Mouse (Mus musculus) ES-E14 (cell line): ENCODE measurements around the gene Morf4l1. TPM values are rescaled to one million over a fixed set of nuclear protein-coding genes. Genes with fewer than 3 reads are reported as not detected.
"Not testable (repeated sequence)": the region's sequence is repeated elsewhere in the genome, so short reads cannot be mapped to it uniquely, and the experiment has no call there.

Experiments
- DNase-seq: peaks from one replicate; pipeline ENCODE4 v3.0.0-alpha.2; 2013; ENCODE audit warnings: low read depth, low spot score
- H3K27ac ChIP-seq: 2 replicates; pipeline ENCODE4 v1.5.1; 2012; ENCODE audit warnings: low read depth, mild to moderate bottlenecking, low read length, moderate library complexity, mixed read lengths; ENCODE audit not compliant: poor library complexity, insufficient read depth, severe bottlenecking
- H3K36me3 ChIP-seq: 2 replicates; pipeline ENCODE4 v1.6.1; 2012; ENCODE audit warnings: mild to moderate bottlenecking, low read length, moderate library complexity, mixed read lengths; ENCODE audit not compliant: control insufficient read depth, poor library complexity, insufficient read depth, severe bottlenecking
- H3K4me1 ChIP-seq, 2 experiments: fragments of 150-350 bp in 1 of 2; sonication (generic) in 1 of 2; 2 replicates each; pipeline ENCODE4 v1.6.1; 2012; ENCODE audit warnings: low read length in 2 of 2, mild to moderate bottlenecking in 1 of 2, mixed read lengths in 1 of 2; ENCODE audit not compliant: control insufficient read depth in 2 of 2, insufficient read depth in 2 of 2, poor library complexity in 1 of 2
- H3K4me3 ChIP-seq, 2 experiments: fragments of 150-350 bp in 1 of 2; sonication (generic) in 1 of 2; 2 replicates each; pipeline ENCODE4 v1.5.1; 2012; ENCODE audit warnings: low read length in 2 of 2, low read depth in 1 of 2, mild to moderate bottlenecking in 1 of 2, mixed read lengths in 1 of 2; ENCODE audit not compliant: insufficient read depth in 1 of 2, poor library complexity in 1 of 2, severe bottlenecking in 1 of 2
- H3K9ac ChIP-seq: 2 replicates; pipeline ENCODE4 v1.6.1; 2012; ENCODE audit warnings: low read depth, mild to moderate bottlenecking, low read length, mixed read lengths; ENCODE audit not compliant: poor library complexity, insufficient read depth, severe bottlenecking
- H3K9me3 ChIP-seq: fragments of 150-350 bp; sonication (generic); 2 replicates; pipeline ENCODE4 v1.6.1; 2012; ENCODE audit warnings: low read depth, mild to moderate bottlenecking, low read length; ENCODE audit not compliant: control insufficient read depth, insufficient read depth
- CHD2 ChIP-seq: IDR thresholded peaks from 2 replicates; pipeline ENCODE4 v1.6.1; 2014; ENCODE audit warnings: mild to moderate bottlenecking, low read depth, low read length, inconsistent platforms
- HCFC1 ChIP-seq: IDR thresholded peaks from 2 replicates; pipeline ENCODE4 v1.6.1; 2012; ENCODE audit warnings: low read length, inconsistent platforms, borderline replicate concordance; ENCODE audit not compliant: insufficient read depth
- MAFK ChIP-seq: IDR thresholded peaks from 2 replicates; pipeline ENCODE4 v1.6.1; 2014; ENCODE audit warnings: mild to moderate bottlenecking, low read depth, low read length, inconsistent platforms; ENCODE audit not compliant: insufficient read depth
- ZC3H11A ChIP-seq: IDR thresholded peaks from 2 replicates; pipeline ENCODE4 v1.6.1; 2012; ENCODE audit warnings: low read depth, mild to moderate bottlenecking, inconsistent platforms, low read length, borderline replicate concordance
- ZNF384 ChIP-seq: IDR thresholded peaks from 2 replicates; pipeline ENCODE4 v1.6.1; 2012; ENCODE audit warnings: low read depth, low read length, inconsistent platforms
- in situ Hi-C, 2 experiments: fragments of 600-800 bp; cut with MboI; formaldehyde crosslinking; loops; one replicate each; pipeline ENCODE4 v1.15.1; 2025; ENCODE audit warnings: low sequenced_read_pairs in 2 of 2, inconsistent platforms in 1 of 2; ENCODE audit not compliant: unreplicated experiment in 2 of 2
- total RNA-seq: library from RNA; depleted of rRNA; stranded (reverse); fragments of 300-350 nt; gene quantifications from 2 replicates; pipeline ENCODE4 v1.2.3, GENCODE M21; 2012

Morf4l1 gene
- total RNA-seq, 1 experiment, result 201 TPM

DNA sequence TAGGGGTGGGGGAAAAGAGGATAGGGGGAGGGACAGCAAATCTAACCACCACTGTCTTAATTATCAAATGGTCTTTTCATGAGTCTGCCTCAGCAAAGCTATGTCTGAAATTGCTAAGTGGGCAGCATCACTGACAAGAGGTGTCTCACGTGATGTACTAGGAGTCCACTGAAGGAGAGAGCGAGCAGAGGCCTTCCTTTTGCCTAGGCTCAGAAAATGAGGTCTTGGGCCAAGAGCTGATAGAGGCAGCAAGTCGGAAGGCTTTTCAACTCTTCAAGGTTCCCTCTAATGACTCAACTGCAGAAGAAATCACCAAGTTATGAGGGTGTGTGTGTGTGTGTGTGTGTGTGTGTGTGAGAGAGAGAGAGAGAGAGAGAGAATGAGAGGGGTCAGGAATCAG is 30.4 kb downstream of the Morf4l1 start:
- TF ChIP-seq MAFK (no peak), ZNF384 (no peak), CHD2 (no peak), HCFC1 (no peak), ZC3H11A (no peak)
- no peak overlapping the region for H3K4me3 ChIP-seq
- H3K9ac ChIP-seq, result no peak overlapping the region
- DNase-seq, result no peak
- in situ Hi-C loops, result loop anchor here in 1 of 2 experiments (25.0 kb wide), 1 partner anchor 1622 kb away; the partner anchor contains the start of gene Gm20537
- no peak overlapping the region for H3K27ac ChIP-seq
- H3K9me3 ChIP-seq, result no peaks in the 10 kb centered on the region
- no peaks in the 10 kb centered on the region for H3K4me1 ChIP-seq
- no peaks in the 10 kb centered on the region; the same call in 1 of the 2 replicates for H3K36me3 ChIP-seq

DNA sequence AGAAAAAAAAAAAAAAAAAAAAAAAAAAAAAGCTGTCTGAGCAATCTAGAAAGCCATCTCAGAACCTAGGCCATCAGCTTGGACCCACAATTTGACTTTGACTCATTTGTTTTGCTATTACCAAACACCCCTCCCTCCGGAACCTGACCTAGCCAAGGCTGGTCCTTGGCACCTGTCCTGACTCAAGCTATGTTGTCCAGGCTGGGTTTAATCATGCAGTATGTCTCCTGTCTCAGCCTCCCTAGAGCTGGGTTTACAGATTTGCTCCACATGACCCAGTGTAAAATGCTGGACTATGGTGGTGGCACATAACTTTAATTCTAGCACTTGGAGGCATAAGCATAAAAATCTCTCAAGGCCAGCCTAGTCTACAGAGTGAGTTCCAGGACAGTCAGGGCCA is 31.6 kb downstream of the Morf4l1 start:
- Histone ChIP-seq H3K9me3 (no peaks in the 10 kb centered on the region), H3K9ac (no peak overlapping the region), H3K4me1 (no peaks in the 10 kb centered on the region), H3K27ac (no peak overlapping the region), H3K36me3 (no peaks in the 10 kb centered on the region), H3K4me3 (no peak overlapping the region)
- in situ Hi-C loops, result loop anchor here in 1 of 2 experiments (25.0 kb wide), 1 partner anchor 1621 kb away; the partner anchor contains the start of gene Gm20537
- DNase-seq, result no peak
- no peak for TF ChIP-seq CHD2
- TF ChIP-seq ZNF384, result no peak
- no peak for TF ChIP-seq MAFK
- TF ChIP-seq ZC3H11A, result no peak
- TF ChIP-seq HCFC1, result no peak

DNA sequence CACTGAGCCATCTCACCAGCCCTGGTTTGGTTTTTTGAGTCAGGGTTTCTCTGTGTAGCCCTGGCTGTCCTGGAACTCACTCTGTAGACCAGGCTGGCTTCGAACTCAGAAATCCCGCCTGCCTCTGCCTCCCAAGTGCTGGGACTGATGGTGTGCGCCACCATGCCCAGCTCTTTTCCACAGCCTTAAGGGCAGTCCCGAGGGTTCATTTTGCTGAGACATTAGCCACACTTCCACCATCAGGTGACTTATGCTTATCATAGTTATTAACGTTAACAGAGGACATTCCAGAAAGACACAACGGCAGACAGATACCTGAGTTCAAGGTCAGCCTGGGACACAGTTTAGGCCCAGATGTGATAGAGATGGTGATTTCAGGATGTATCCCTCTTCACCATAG is 32.6 kb downstream of the Morf4l1 start:
- in situ Hi-C loops, result loop anchor here in 1 of 2 experiments (25.0 kb wide), 1 partner anchor 1620 kb away; the partner anchor contains the start of gene Gm20537
- not testable (repeated sequence) for H3K9ac ChIP-seq, H3K9me3 ChIP-seq, H3K4me3 ChIP-seq, DNase-seq, H3K4me1 ChIP-seq, H3K27ac ChIP-seq, H3K36me3 ChIP-seq

DNA sequence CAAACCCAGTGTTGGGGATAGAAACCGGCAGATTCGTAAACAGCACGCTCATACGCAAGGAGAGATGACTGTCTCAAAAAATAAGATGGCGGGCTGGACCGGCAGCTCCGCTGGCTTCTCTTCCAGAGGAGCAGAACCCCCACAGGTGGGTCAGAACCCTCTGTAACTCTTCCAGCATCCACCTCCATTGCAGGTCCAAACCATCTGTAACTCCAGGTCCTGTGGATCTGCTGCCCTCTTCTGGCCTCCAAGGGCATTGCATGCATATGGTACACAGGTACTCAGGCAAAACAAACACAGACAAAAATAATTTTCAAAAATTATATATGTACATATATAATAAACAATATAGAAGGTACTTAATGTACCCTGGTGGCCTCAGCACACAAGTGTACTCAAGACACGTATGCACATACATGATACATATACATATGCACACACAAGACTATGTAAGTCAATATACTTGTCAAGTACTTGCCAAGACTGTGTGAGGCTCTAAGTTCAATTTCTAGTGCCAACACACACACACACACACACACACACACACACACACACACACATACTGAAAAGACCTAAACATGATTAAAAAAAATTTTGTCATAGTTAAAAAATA is 37.6 kb downstream of the Morf4l1 start:
- in situ Hi-C loops, result loop anchor here in 1 of 2 experiments (25.0 kb wide), 1 partner anchor 1615 kb away; the partner anchor contains the start of gene Gm20537

More for the DNA sequence above, 37.6 kb downstream of the Morf4l1 start:
- Histone ChIP-seq H3K4me1 (no peaks in the 10 kb centered on the region), H3K36me3 (no peaks in the 10 kb centered on the region), H3K9me3 (no peaks in the 10 kb centered on the region), H3K9ac (0 out of 2 replicates have a peak overlapping the region, but pooled peaks have one; percentile 46), H3K27ac (no peak overlapping the region), H3K4me3 (no peak overlapping the region)
- TF ChIP-seq MAFK (no peak), ZNF384 (0 out of 2 replicates have a peak, but pooled peaks have one; percentile 12), ZC3H11A (peak; percentile 37; the same call in 1 of the 2 replicates), CHD2 (no peak), HCFC1 (no peak)
- peak; percentile 45 for DNase-seq
